ENCODE assay signal across 32 mouse cellular contexts in the genomic region with DNA sequence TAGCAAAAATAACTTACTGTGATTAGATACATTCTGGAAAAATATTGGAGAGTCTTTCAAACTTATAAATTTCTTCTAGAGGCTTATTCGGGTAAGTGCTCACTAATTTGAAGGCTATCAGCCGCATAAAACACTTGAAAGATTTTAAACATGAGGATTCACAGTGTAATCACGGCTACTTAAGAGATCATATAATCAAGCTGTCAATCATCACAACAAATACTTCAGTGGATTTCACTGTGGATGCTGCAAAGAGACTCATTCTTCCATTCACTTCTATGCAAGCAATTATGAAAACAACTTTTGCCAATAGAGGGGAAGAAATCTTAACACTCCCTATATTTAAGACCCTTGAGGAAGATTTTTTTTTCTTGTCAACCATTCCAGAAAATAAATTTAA.
"Had no signal": no experiment of that assay in that cellular context is flagged by ENCODE, and none has a peak within 500 bp of the region (broad histone marks: within the 10 kb centered on the region; RNA-seq: fewer than 3 reads in every experiment).

No protein-coding gene starts in this region.

- DNase-seq: heart, postnatal 10 days; heart, postnatal 14 days; heart, postnatal 36 days; heart, postnatal 4 days; kidney, adult 11 months; kidney, adult 18-20 months; kidney, adult 2 months; kidney, adult 8-10 months; kidney, adult 9 months; kidney, postnatal 10 days; kidney, postnatal 14 days; kidney, postnatal 25 days; kidney, postnatal 36 days; kidney, postnatal 4 days; layer of hippocampus, adult 9-11 months; layer of hippocampus, postnatal 36 days had no signal

- H3K27me3 ChIP-seq: heart, embryonic 13.5 days; heart, embryonic 15.5 days; hindbrain, embryonic 12.5 days; hindbrain, embryonic 13.5 days; hindbrain, embryonic 15.5 days; intestine, embryonic 15.5 days; kidney, embryonic 15.5 days had no signal

- H3K4me3 ChIP-seq: heart, embryonic 13.5 days; heart, embryonic 15.5 days; hindbrain, embryonic 10.5 days; hindbrain, embryonic 12.5 days; hindbrain, embryonic 13.5 days; hindbrain, embryonic 15.5 days; intestine, embryonic 15.5 days; kidney, embryonic 15.5 days; layer of hippocampus, adult 2 months; left cerebral cortex, adult 2 months had no signal

- H3K4me1 ChIP-seq: heart, embryonic 13.5 days; heart, embryonic 15.5 days; hindbrain, embryonic 10.5 days; hindbrain, embryonic 12.5 days; hindbrain, embryonic 13.5 days; hindbrain, embryonic 15.5 days; intestine, embryonic 15.5 days; kidney, embryonic 15.5 days had no signal

- H3K36me3 ChIP-seq: heart, embryonic 13.5 days; heart, embryonic 15.5 days; hindbrain, embryonic 10.5 days; hindbrain, embryonic 12.5 days; hindbrain, embryonic 13.5 days; hindbrain, embryonic 15.5 days; intestine, embryonic 15.5 days; kidney, embryonic 15.5 days had no signal

- H3K9ac ChIP-seq: heart, embryonic 13.5 days; heart, embryonic 15.5 days; hindbrain, embryonic 12.5 days; hindbrain, embryonic 13.5 days; hindbrain, embryonic 14.5 days; hindbrain, embryonic 15.5 days; intestine, embryonic 15.5 days; kidney, embryonic 15.5 days had no signal

- H3K9me3 ChIP-seq: heart, embryonic 13.5 days; heart, embryonic 15.5 days; hindbrain, embryonic 10.5 days; hindbrain, embryonic 12.5 days; hindbrain, embryonic 13.5 days; hindbrain, embryonic 15.5 days; intestine, embryonic 15.5 days; kidney, embryonic 15.5 days had no signal

- H3K4me2 ChIP-seq: heart, embryonic 13.5 days; heart, embryonic 15.5 days; hindbrain, embryonic 12.5 days; hindbrain, embryonic 13.5 days; hindbrain, embryonic 14.5 days; hindbrain, embryonic 15.5 days; intestine, embryonic 15.5 days; kidney, embryonic 15.5 days had no signal

- H3K27ac ChIP-seq: heart, embryonic 13.5 days; heart, embryonic 15.5 days; hindbrain, embryonic 10.5 days; hindbrain, embryonic 12.5 days; hindbrain, embryonic 13.5 days; hindbrain, embryonic 14.5 days; hindbrain, embryonic 15.5 days; hindbrain, postnatal 0 days; intestine, embryonic 15.5 days; kidney, embryonic 15.5 days; kidney, postnatal 0 days; layer of hippocampus, adult 2 months; left cerebral cortex, adult 2 months had no signal

- ATAC-seq: hindbrain, embryonic 16.5 days; hindbrain, postnatal 0 days; inflammation-experienced regulatory T-cells, adult 6 months; intestine, embryonic 15.5 days; intestine, embryonic 16.5 days had no signal
